Mouse (Mus musculus) heart, embryonic 10.5 days (tissue): ENCODE measurements around the gene Hspbp1. TPM values are rescaled to one million over a fixed set of nuclear protein-coding genes. Genes with fewer than 3 reads are reported as not detected.

Source experiments
- DNase-seq: peaks from one replicate; pipeline ENCODE4 v3.0.0-alpha.2; 2017; ENCODE audit warnings: low spot score
- H3K27ac ChIP-seq: fragments of 300-500 bp; sonication (generic); 2 replicates; pipeline ENCODE4 v1.5.1; 2016; ENCODE audit warnings: mild to moderate bottlenecking
- H3K27me3 ChIP-seq: fragments of 300-500 bp; sonication (generic); 2 replicates; pipeline ENCODE4 v1.6.1; 2016; ENCODE audit warnings: mild to moderate bottlenecking; ENCODE audit not compliant: poor library complexity, insufficient read depth, severe bottlenecking
- H3K36me3 ChIP-seq: fragments of 300-500 bp; sonication (generic); 2 replicates; pipeline ENCODE4 v1.6.1; 2016; ENCODE audit warnings: mild to moderate bottlenecking, moderate library complexity
- H3K4me1 ChIP-seq: fragments of 300-500 bp; sonication (generic); 2 replicates; pipeline ENCODE4 v1.6.1; 2016; ENCODE audit warnings: mild to moderate bottlenecking
- H3K4me3 ChIP-seq: fragments of 300-500 bp; sonication (generic); 2 replicates; pipeline ENCODE4 v1.5.1; 2016; ENCODE audit warnings: mild to moderate bottlenecking, moderate library complexity
- H3K9me3 ChIP-seq: fragments of 300-500 bp; sonication (generic); 2 replicates; pipeline ENCODE4 v1.6.1; 2016; ENCODE audit warnings: mild to moderate bottlenecking, moderate library complexity
- WGBS: fragments of 180-500 bp; shearing (Covaris S2); methylation state at CpG from one replicate; pipeline ENCODE4 v1.1.7; 2016; 5-methylcytosine and 5-hydroxymethylcytosine counted together
- polyA plus RNA-seq: library from polyadenylated mRNA; unstranded; fragments of >200 nt; fragmentation: Nextera tagmentation; extraction: Ambion mirVana; gene quantifications from 2 replicates; pipeline ENCODE4 v1.2.1, GENCODE M21; 2016

Gene Hspbp1
- polyA plus RNA-seq, 1 experiment from 2014 or later = 118 TPM

DNA sequence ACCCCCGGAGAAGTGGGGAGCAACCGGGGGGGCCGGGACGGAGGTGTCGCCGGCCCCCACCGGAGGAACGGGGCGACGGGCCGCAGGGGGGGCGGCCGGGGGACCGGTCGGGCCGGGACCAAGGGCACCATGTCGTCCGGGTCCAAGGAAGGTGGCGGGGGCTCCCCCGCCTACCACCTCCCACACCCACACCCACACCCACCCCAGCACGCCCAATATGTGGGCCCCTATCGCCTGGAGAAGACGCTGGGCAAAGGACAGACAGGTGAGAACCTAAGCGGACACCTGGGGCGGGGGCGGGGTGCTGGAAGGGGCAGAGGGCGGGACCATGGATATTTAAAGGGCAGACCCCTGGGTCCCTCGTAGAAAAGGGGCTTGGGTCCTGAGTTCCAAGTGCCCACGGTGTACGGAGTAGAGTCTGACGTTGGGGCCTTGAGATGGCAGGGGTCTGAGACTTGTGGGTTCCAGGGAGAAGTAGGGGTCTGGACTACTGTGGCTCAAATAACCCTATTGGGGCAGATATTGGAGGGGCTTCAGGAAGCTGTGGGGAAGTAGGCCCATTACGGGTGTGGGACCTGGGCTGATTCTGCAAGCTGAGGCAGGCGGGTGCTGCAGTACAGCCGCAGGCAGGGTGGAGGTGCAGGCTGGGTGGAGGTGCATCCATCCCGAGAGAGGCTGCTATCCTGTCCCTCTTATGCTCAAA lies 6.2 kb upstream of the Hspbp1 start:
- Histone ChIP-seq H3K27ac (peak overlapping the region; percentile 98), H3K9me3 (no peaks in the 10 kb centered on the region)
- no peak for DNase-seq

DNA sequence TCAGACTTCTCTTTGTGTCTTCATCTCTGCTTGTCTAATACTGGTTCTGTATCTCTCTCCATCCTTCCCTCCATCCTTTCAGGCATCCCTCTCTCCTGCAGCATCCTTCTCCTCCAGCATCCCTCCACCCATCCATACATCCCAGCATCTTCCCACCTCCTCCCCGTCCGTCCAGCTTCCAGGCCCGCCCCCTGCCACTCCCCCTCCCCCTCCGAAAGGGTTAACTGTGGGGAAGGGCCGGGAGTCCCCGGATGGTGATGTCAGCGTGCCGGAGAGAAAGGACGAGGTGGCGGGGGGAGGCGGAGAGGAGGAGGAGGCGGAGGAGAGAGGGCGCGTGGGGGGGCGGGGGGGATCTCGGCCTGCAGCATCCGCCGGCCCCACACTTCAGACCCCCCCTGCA lies 5.5 kb upstream of the Hspbp1 start, which contains the start of gene Brsk1:
Gene Brsk1 (plus strand): TSS at position 218 of the 400 bp plus-strand sequence.
- H3K27ac ChIP-seq = peak within 1 kb of the TSS; percentile 98
- peaks cover 21% of the 10 kb centered on the region for H3K4me1 ChIP-seq
- H3K9me3 ChIP-seq = no peaks in the 10 kb centered on the region
- whole genome bisulfite sequencing = under 1% methylated on average over 5 of the region's 18 CpGs
- H3K36me3 ChIP-seq = peaks cover 29% of the 10 kb centered on the region
- H3K27me3 ChIP-seq = no peaks in the 10 kb centered on the region
- DNase-seq = peak; percentile 86
- H3K4me3 ChIP-seq = peak within 1 kb of the TSS; percentile 93

More for the DNA sequence above, 6.2 kb upstream of the Hspbp1 start:
- Histone ChIP-seq H3K4me1 (peaks cover 21% of the 10 kb centered on the region), H3K36me3 (peaks cover 36% of the 10 kb centered on the region), H3K27me3 (no peaks in the 10 kb centered on the region), H3K4me3 (peak overlapping the region; percentile 93)
- 9% methylated on average over 22 of the region's 35 CpGs for WGBS

DNA sequence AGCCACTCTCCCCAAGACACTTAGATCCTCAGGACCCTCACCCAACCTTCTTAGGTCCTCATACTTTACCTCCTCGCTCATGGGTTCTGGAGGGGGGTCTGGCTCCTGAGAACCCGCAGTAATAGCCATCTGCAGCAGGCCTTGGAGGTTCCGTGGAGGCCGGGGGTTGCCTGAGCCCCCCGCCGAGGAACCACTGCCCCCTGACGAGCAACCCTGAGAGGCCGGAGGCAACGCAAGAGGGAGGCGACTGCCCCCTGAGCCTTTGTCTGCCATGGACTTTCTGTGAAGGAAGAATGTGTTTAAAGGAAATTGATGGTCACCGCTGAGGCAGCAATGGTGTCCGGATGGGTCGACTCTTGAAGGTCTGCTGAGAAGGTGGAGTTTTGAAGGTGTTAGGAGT lies 665 bp downstream of the Hspbp1 start:
- no peak for DNase-seq
- 2% methylated on average over 13 of the region's 13 CpGs for WGBS
- H3K4me3 ChIP-seq = peak overlapping the region; percentile 80
- H3K36me3 ChIP-seq = peaks cover 26% of the 10 kb centered on the region
- H3K27me3 ChIP-seq = no peaks in the 10 kb centered on the region
- H3K27ac ChIP-seq = peak overlapping the region; percentile 83
- no peaks in the 10 kb centered on the region for H3K9me3 ChIP-seq
- peaks cover 7% of the 10 kb centered on the region for H3K4me1 ChIP-seq

DNA sequence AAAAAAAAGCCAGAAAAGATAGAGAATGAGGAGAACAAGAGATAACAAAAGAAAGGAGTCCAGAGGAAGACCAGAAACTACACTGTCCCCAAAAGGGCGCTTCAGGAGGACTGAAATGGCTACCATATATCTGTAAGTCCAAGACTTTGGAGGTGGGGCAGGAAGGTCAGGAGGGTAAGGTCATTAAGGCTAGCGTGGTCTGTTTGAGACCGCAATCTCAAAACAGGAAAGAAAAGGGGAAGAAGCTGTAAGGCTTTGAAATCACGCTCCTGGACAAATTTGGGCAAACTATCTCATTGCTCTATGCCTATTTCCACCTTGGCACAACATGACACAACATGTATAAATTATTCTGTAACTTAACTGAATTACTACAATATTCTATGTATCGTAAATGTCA lies 1.6 kb downstream of the Hspbp1 start:
- Histone ChIP-seq H3K27me3 (no peaks in the 10 kb centered on the region), H3K9me3 (no peaks in the 10 kb centered on the region), H3K4me3 (no peak overlapping the region), H3K27ac (no peak overlapping the region), H3K36me3 (peaks cover 30% of the 10 kb centered on the region), H3K4me1 (peaks cover 7% of the 10 kb centered on the region)
- no peak for DNase-seq
- 87% methylated on average over 5 of the region's 5 CpGs for WGBS

DNA sequence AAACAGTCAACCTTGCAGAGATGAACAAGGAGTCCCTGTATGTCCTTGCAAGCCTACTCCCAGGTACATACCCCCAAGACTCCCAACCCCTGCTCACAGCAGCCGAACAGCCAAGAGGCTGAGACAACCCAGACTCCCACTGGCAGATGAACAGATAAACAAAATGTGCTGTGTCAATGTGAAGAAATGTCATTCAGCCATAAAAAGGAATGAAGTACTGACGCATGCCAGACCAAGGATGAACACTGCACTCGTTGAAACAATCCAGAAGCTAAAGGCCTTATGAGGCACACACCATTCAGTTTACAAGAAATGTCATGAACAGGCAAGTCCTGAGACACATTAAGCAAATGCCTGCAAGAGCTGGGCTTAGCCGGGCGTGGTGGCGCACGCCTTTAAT lies 9.7 kb downstream of the Hspbp1 start:
- Histone ChIP-seq H3K9me3 (no peaks in the 10 kb centered on the region), H3K27ac (no peak overlapping the region), H3K27me3 (no peaks in the 10 kb centered on the region), H3K4me1 (no peaks in the 10 kb centered on the region), H3K36me3 (peaks cover 67% of the 10 kb centered on the region), H3K4me3 (no peak overlapping the region)
- WGBS = 74% methylated on average over 7 of the region's 7 CpGs
- no peak for DNase-seq

DNA sequence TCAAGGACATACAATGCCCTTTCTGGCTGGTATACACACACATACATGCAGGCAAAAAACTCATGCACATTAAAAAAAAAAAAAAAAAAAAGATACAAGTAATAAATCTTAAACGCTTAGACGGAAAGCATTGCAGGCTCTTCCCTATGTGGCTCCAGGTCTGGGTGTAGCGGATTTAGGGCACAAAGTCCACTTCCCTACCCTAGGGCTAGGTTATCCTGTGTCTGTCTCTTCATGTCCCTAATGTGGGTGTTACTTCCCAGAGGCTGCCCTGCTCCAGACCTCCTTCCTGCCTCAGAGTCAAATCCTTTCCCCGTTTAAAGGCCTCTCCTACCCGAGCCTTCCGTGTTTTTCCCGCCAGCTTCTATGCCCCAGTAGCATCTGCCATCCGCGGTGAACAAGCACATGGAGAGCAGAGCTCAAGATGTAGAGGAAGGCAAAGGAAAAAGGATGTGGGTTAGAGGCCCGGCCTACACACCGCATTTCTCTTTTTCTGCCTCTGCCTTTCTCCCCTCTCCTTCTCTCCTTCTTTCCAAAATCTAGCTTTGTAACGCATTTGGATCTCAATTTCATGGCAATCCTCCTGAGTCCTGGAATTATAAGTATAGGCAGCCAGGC lies 10.6 kb downstream of the Hspbp1 start:
- no peak overlapping the region for H3K4me3 ChIP-seq
- H3K4me1 ChIP-seq = no peaks in the 10 kb centered on the region
- DNase-seq = no peak
- H3K27me3 ChIP-seq = no peaks in the 10 kb centered on the region
- H3K36me3 ChIP-seq = peaks cover 68% of the 10 kb centered on the region
- H3K27ac ChIP-seq = no peak overlapping the region
- no peaks in the 10 kb centered on the region for H3K9me3 ChIP-seq
- 88% methylated on average over 12 of the region's 12 CpGs for WGBS

DNA sequence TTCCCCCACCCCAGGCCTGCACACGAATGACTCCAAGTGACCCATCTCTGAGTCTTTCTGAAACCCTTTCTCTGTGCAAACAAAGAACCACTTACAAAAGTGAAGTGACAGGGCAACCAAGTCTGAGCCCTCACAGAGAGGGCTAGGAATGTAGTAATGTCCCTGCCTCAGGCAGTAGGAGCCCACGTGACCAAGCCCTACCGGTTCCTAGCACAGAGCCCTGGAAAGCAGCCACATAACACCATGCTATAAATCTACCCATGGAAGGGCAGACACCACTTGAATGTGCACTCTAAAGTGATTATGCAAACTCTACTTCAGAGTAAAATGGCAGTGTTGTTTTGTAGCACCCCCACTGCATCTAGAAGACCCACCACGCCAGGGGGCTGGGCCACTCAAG lies 12.9 kb downstream of the Hspbp1 start:
- no peak for DNase-seq
- H3K36me3 ChIP-seq = peaks cover 80% of the 10 kb centered on the region

DNA sequence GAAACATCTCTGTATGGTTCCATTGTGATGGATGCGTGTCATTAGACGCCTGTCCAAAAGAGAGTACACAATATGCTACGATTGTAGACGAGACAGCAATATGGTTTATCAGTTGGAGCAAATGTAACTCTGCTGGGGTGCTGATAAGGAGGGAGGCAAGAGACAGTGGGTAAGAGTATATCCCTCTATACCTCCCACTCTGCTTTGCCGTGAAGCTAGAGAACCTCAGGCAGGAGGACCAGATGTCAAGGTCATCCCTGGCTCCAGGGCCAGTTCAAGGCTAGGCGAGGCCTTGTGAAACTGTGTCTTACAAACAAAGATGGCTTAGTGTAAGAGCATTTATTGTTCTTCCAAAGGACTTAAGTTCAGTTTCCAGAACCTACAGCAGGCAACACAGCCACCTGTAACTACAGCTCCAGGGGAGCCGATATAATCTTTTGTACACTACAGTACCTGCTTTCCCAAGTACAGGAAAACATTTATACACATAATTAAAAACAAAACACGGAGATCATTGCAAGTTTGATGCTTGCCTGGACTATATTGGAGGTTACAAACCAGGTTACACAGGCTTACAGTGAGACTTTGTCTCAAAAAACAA lies 14.1 kb downstream of the Hspbp1 start:
- DNase-seq = no peak
- Histone ChIP-seq H3K9me3 (no peaks in the 10 kb centered on the region), H3K27ac (peak overlapping the region; percentile 17; the same call in 1 of the 2 replicates), H3K4me1 (no peaks in the 10 kb centered on the region), H3K36me3 (peaks cover 81% of the 10 kb centered on the region), H3K4me3 (no peak overlapping the region), H3K27me3 (no peaks in the 10 kb centered on the region)
- WGBS = 80% methylated on average over 8 of the region's 8 CpGs

More for the DNA sequence above, 12.9 kb downstream of the Hspbp1 start:
- 69% methylated on average over 4 of the region's 4 CpGs for WGBS
- Histone ChIP-seq H3K27me3 (no peaks in the 10 kb centered on the region), H3K4me3 (no peak overlapping the region), H3K4me1 (no peaks in the 10 kb centered on the region), H3K9me3 (no peaks in the 10 kb centered on the region), H3K27ac (no peak overlapping the region)

DNA sequence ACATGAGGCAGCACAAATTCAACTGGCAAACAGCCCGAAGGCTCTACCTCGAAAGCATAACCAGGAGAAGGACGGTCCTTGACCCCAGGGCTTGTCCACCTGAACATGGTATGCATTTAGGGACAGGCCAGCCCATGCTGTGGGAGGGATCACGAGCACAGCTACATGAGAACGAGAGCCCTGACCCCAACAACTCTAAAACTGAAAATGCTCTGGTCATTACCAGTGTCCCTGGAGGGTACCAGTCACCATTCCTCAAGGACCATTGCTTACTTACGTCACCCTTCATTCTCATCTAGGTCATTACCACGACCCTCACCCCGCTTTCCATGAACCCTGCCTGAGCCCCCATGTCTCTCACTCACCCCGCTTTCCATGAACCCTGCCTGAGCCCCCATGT lies 15.7 kb downstream of the Hspbp1 start:
- WGBS = 91% methylated on average over 9 of the region's 9 CpGs
- H3K27ac ChIP-seq = no peak overlapping the region
- no peaks in the 10 kb centered on the region for H3K27me3 ChIP-seq
- peaks cover 78% of the 10 kb centered on the region for H3K36me3 ChIP-seq
- no peak overlapping the region for H3K4me3 ChIP-seq
- DNase-seq = no peak
- no peaks in the 10 kb centered on the region for H3K4me1 ChIP-seq
- H3K9me3 ChIP-seq = no peaks in the 10 kb centered on the region

DNA sequence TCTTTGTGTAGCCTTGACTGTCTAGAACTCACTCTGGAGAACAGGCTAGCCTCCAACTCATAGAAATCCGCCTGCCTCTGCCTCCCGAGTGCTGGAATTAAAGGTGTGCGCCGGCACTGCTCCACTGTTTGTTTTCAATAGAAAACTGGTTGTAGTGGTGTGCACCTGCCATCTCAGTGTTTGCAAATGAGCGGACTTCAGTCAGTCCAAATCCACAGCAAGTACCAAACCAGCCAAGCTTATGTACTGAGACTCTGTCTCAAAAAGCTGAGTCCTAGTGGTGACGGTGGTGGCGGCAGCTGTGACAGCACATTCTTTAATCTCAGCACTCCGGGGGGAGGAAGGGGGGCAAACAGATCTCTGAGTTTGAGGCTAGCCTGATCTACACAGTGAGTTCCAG lies 16.4 kb downstream of the Hspbp1 start:
- Histone ChIP-seq H3K27me3 (no peaks in the 10 kb centered on the region), H3K9me3 (no peaks in the 10 kb centered on the region), H3K36me3 (peaks cover 78% of the 10 kb centered on the region), H3K27ac (no peak overlapping the region), H3K4me3 (no peak overlapping the region), H3K4me1 (no peaks in the 10 kb centered on the region)
- 96% methylated on average over 8 of the region's 8 CpGs for WGBS
- DNase-seq = no peak

DNA sequence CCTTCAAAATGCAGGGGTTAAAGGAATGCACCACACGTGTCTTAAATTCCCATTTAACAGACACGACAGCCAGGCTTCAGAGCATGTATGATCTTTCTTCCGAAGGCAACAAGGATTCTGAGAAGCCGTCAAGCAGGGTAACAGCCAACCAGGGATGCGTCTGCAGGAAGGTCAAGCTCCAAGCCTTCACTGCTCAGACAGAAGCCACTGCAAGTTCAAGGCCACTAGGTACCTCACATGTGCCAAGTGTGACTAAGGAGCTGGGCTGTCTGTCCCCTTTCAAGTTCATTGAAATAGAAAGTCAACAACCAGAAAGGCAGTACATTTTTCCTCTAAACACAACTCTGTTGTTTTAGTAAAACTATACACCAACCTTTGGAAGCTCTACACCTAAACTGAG lies 18.0 kb downstream of the Hspbp1 start:
- Histone ChIP-seq H3K27me3 (no peaks in the 10 kb centered on the region), H3K36me3 (peaks cover 76% of the 10 kb centered on the region), H3K4me1 (no peaks in the 10 kb centered on the region), H3K9me3 (no peaks in the 10 kb centered on the region), H3K4me3 (no peak overlapping the region), H3K27ac (no peak overlapping the region)
- 96% methylated on average over 5 of the region's 5 CpGs for WGBS
- no peak for DNase-seq

DNA sequence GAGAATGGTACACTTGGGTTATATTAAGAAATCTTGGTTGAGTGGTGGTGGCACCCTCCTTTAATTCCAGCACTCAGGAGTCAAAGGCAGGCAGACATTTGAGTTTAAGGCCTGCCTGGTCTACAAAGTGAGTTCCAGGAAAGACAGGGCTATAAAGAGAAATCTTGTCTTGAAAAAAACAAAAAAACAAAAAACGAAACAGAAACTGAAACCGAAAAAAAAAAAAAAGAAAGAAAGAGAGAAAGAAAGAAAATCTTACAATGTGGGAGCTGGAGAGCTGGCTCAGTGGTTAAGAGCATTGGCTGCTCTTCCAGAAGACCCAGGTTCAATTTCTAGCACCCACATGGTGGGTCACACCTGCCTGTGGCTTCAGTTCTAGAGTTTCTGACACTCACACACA lies 21.1 kb downstream of the Hspbp1 start:
- Histone ChIP-seq H3K27ac (no peak overlapping the region), H3K4me3 (no peak overlapping the region), H3K4me1 (peaks cover 10% of the 10 kb centered on the region), H3K9me3 (no peaks in the 10 kb centered on the region), H3K36me3 (peaks cover 52% of the 10 kb centered on the region), H3K27me3 (no peaks in the 10 kb centered on the region)
- WGBS = 92% methylated on average over 2 of the region's 2 CpGs
- DNase-seq = no peak

DNA sequence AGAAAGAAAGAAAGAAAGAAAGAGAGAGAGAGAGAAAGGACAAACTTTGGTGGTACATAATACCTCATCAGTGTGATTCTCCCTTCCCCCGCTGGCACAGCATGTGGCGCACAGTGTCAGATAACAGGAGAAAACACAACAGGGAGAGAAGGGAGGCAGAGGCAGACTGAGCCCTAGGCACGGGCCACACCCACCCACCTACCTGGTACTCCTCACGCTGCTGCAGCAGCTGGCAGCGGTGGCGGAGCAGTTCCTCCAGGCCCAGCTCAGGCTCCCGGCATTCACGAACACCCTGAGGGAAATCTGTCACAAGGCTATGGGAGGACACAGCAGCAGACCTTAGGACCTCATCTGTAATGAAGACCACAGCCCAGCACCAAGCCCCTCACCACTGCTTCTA lies 21.7 kb downstream of the Hspbp1 start:
- no peaks in the 10 kb centered on the region for H3K27me3 ChIP-seq
- no peak overlapping the region for H3K4me3 ChIP-seq
- peaks cover 47% of the 10 kb centered on the region for H3K36me3 ChIP-seq
- H3K4me1 ChIP-seq = peaks cover 10% of the 10 kb centered on the region
- H3K9me3 ChIP-seq = no peaks in the 10 kb centered on the region
- WGBS = 63% methylated on average over 8 of the region's 8 CpGs
- no peak overlapping the region for H3K27ac ChIP-seq
- no peak for DNase-seq
